Mouse (Mus musculus) heart, adult 2 months (tissue): ENCODE results near the gene Clec4d.

Source experiments
- CTCF ChIP-seq: fragments of 200-600 bp; IDR thresholded peaks from 2 replicates; pipeline ENCODE4 v1.8.1; 2022; ENCODE audit warnings: antibody characterized with exemption, mild to moderate bottlenecking, moderate library complexity
- EP300 ChIP-seq: fragments of 200-500 bp; IDR thresholded peaks from 2 replicates; pipeline ENCODE4 v1.6.1; 2011; ENCODE audit warnings: low read depth, low read length, control low read depth; ENCODE audit not compliant: insufficient read depth
- POLR2A ChIP-seq: fragments of 200-500 bp; IDR thresholded peaks from 2 replicates; pipeline ENCODE4 v1.6.1; 2011; ENCODE audit warnings: mild to moderate bottlenecking, low read depth, low read length, control low read depth; ENCODE audit not compliant: insufficient read depth

GRCm38 (mm10) chr6:123266945-123267344 lies 5.0 kb downstream of the Clec4d start:
- TF ChIP-seq POLR2A (no peak), EP300 (no peak), CTCF (no peak)
